Mouse (Mus musculus) lung, embryonic 14.5 days (tissue): Measurements from ENCODE around the gene Jtb. TPM values are rescaled to one million over a fixed set of nuclear protein-coding genes. Genes with fewer than 3 reads are reported as not detected.

ENCODE experiments used
- ATAC-seq: fragments of 200-750 bp; cut with Nextera tagmentation; 2 replicates; pipeline ENCODE4 v1.8.0; 2017; ENCODE audit warnings: mild to moderate bottlenecking, moderate TSS enrichment, moderate library complexity; ENCODE audit not compliant: insufficient read depth
- DNase-seq: peaks from one replicate; pipeline ENCODE4 v3.0.0-alpha.2; 2015
- H3K27ac ChIP-seq: fragments of 300-500 bp; sonication (generic); 2 replicates; pipeline ENCODE4 v1.5.1; 2014; ENCODE audit warnings: low read depth, mild to moderate bottlenecking, moderate library complexity
- H3K27me3 ChIP-seq: fragments of 300-500 bp; sonication (generic); 2 replicates; pipeline ENCODE4 v1.6.1; 2014; ENCODE audit warnings: low read length, control low read depth; ENCODE audit not compliant: insufficient read depth
- H3K36me3 ChIP-seq: fragments of 300-500 bp; sonication (generic); 2 replicates; pipeline ENCODE4 v1.6.1; 2014; ENCODE audit warnings: control low read depth; ENCODE audit not compliant: insufficient read depth
- H3K4me1 ChIP-seq: fragments of 300-500 bp; sonication (generic); 2 replicates; pipeline ENCODE4 v1.6.1; 2014; ENCODE audit warnings: antibody characterized with exemption, control low read depth; ENCODE audit not compliant: insufficient read depth
- H3K4me2 ChIP-seq: fragments of 300-500 bp; sonication (generic); 2 replicates; pipeline ENCODE4 v1.6.1; 2014; ENCODE audit warnings: mild to moderate bottlenecking
- H3K4me3 ChIP-seq: fragments of 300-500 bp; sonication (generic); 2 replicates; pipeline ENCODE4 v1.5.1; 2014; ENCODE audit warnings: low read depth, low read length
- H3K9ac ChIP-seq: fragments of 300-500 bp; sonication (generic); 2 replicates; pipeline ENCODE4 v1.6.1; 2014
- H3K9me3 ChIP-seq: fragments of 300-500 bp; sonication (generic); 2 replicates; pipeline ENCODE4 v1.6.1; 2016; ENCODE audit warnings: low read depth, low read length, control low read depth
- CTCF ChIP-seq: IDR thresholded peaks from 2 replicates; pipeline ENCODE4 v1.5.1; 2016; ENCODE audit warnings: antibody characterized with exemption, low read depth
- WGBS: fragments of 180-500 bp; shearing (Covaris S2); extraction: QIAGEN DNeasy Blood & Tissue Kit; methylation state at CpG from one replicate; pipeline ENCODE4 v1.1.7; 2014; 5-methylcytosine and 5-hydroxymethylcytosine counted together
- polyA plus RNA-seq: library from polyadenylated mRNA; unstranded; fragments of >200 nt; fragmentation: Nextera tagmentation; extraction: Ambion mirVana; gene quantifications from 2 replicates; pipeline ENCODE4 v1.2.1, GENCODE M21; 2014

Gene Jtb
- polyA plus RNA-seq, 1 experiment from 2014 or later = 99.7 TPM

DNA sequence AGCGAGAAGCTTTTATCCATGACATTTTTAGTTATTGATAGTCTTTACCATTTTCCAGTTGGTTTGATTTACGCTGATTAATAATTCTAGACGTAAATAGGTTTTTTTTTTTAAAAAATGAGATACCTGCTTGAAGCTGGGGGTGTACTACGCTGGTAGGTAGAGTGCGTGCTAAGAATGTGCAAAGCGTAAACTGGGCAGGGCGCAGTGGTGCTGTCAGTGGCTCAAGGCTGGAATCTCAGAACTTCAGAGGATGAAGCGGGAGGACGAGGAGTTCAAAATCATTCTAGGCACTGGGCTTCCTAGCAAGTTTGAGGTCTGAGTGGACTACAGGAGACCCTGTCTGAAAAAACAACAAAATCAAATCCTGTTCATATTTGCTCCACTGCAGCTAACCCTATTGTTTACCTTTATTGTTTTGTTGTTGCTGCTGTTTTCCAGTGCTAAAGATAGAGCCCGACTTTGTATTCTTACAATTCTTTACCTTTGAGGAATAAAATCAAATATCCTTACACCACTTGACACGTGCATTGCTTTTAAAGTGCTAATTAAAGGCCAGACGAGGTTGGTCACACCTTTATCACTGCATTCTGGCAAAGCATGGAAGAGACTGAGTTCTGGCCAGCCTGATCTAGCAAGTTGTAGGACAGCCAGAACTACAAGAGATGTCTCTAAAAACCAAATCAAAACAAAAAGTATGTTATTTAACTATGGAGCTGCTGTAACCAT, 17.3 kb upstream of the Jtb start:
- 9% methylated on average over 12 of the region's 12 CpGs for WGBS
- Histone ChIP-seq H3K27me3 (no peaks in the 10 kb centered on the region), H3K4me3 (peak overlapping the region; percentile 71), H3K4me1 (peaks cover 18% of the 10 kb centered on the region), H3K9ac (peak overlapping the region; percentile 50), H3K27ac (peak overlapping the region; percentile 90; the same call in 1 of the 2 replicates), H3K9me3 (no peaks in the 10 kb centered on the region), H3K36me3 (peaks cover 37% of the 10 kb centered on the region), H3K4me2 (peak overlapping the region; percentile 98)
- no peak for TF ChIP-seq CTCF
- DNase-seq (peak; percentile 40), ATAC-seq (peak; percentile 66; the same call in 1 of the 2 replicates)

DNA sequence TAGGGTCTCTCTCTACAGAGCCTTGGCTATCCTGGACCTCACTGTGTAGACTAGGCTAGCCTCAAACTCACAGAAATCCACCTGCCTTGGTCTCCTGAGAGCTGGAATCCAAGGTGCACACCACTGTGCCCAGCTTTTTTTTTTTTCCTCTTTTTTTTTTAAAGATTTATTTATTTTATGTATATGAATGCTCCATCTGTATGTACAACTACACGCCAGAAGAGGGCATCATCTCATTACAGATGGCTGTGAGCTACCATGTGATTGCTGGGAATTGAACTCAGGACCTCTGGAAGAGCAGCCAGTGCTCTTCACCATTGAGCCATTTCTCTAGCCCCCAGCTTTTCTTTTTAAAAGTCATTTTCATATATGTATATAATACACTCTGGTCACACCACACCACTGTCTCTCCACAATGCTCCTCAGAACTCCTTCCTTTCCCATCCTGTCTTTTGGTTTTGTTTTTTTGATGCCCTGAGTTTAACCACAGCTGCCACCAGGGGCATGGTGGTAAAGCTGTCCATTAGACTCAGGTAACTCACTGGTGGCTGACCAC, 15.5 kb upstream of the Jtb start:
- Histone ChIP-seq H3K4me2 (no peak overlapping the region), H3K9me3 (no peaks in the 10 kb centered on the region), H3K36me3 (peaks cover 19% of the 10 kb centered on the region), H3K27me3 (no peaks in the 10 kb centered on the region), H3K4me1 (peaks cover 18% of the 10 kb centered on the region), H3K27ac (no peak overlapping the region), H3K4me3 (no peak overlapping the region), H3K9ac (no peak overlapping the region)
- no peak for ATAC-seq
- WGBS = 21% methylated on average over 1 of the region's 1 CpGs
- TF ChIP-seq CTCF = no peak; the same call in 1 of the 2 replicates
- DNase-seq = no peak

DNA sequence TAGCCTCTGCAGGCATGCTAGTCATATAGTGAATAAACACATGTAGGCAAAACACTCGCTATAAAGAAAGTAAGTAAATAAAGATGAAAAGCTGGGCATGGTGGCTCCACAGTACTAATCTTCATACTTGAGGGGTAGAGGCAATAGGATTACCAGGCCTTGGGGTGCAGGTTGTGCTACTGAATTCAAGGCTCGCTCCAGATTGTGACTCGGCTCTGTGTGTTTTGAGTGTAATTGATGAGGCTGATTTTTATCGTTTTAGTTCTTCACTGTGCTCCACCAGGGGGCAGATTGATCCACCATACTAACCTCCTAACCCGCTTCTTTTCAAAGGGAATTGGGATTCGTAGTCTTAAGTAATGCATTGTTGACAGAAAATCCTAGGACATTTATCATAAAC, 11.3 kb upstream of the Jtb start:
- peak; percentile 68 for TF ChIP-seq CTCF
- 5% methylated on average over 6 of the region's 6 CpGs for WGBS
- 0 out of 2 replicates have a peak, but pooled peaks cover 5% of the 10 kb centered on the region for H3K4me1 ChIP-seq
- H3K4me2 ChIP-seq = peak overlapping the region; percentile 67
- no peaks in the 10 kb centered on the region for H3K9me3 ChIP-seq
- peak; percentile 45; the same call in 1 of the 2 replicates for ATAC-seq
- peak; percentile 77 for DNase-seq
- H3K27me3 ChIP-seq = no peaks in the 10 kb centered on the region
- peak overlapping the region; percentile 53 for H3K4me3 ChIP-seq
- H3K36me3 ChIP-seq = peaks cover 19% of the 10 kb centered on the region
- peak overlapping the region; percentile 72 for H3K9ac ChIP-seq
- H3K27ac ChIP-seq = peak overlapping the region; percentile 93

DNA sequence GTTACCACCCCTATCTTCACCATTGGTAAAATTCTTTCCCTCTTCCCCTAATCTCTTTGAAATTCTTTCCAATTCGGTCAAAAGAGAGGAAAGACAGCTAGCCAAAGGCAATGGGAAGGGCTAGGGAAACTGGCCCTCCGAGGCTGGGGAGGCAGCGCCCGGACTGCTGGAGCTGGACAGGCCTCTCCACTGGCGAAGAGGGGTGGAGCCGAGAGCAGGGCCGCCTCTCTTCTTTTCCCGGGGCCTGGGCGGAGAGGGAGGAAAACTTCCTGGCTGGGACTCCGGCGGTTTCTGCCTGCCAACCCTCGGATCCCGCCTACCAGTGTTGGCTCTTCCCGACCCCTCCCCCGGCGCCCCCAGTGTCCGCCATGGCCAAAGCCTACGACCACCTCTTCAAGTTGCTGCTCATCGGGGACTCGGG, 10.9 kb upstream of the Jtb start:
- Histone ChIP-seq H3K27me3 (no peaks in the 10 kb centered on the region), H3K9ac (peak overlapping the region; percentile 72), H3K36me3 (peaks cover 22% of the 10 kb centered on the region), H3K4me1 (0 out of 2 replicates have a peak, but pooled peaks cover 5% of the 10 kb centered on the region), H3K27ac (peak overlapping the region; percentile 93), H3K4me3 (peak overlapping the region; percentile 53), H3K4me2 (peak overlapping the region; percentile 67), H3K9me3 (no peaks in the 10 kb centered on the region)
- peak; percentile 89 for DNase-seq
- peak; percentile 90 for ATAC-seq
- TF ChIP-seq CTCF = no peak
- WGBS = 0% methylated on average over 16 of the region's 20 CpGs

DNA sequence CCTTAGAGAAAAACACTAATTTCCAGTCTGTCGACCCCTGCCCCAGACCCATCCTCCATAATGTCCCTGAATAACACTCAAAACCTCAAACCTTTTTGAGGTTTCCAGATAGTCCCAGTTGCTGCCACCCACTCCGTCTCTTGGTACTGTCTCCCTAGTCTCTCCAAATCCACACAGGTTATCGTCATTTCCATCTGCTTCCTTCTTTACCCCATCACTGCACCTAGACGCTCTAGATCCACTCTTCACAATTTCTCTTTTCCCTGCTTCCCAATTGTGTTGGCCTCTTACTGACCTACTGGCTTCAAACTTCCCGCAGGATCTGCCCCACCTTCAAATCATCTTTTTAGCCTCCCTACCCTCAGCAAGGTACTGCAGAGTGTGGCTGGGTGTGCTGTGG, 10.3 kb upstream of the Jtb start:
- 11% methylated on average over 5 of the region's 5 CpGs for WGBS
- Histone ChIP-seq H3K9ac (peak overlapping the region; percentile 72), H3K4me3 (peak overlapping the region; percentile 53), H3K9me3 (no peaks in the 10 kb centered on the region), H3K36me3 (peaks cover 27% of the 10 kb centered on the region), H3K4me1 (0 out of 2 replicates have a peak, but pooled peaks cover 5% of the 10 kb centered on the region), H3K4me2 (peak overlapping the region; percentile 67), H3K27me3 (no peaks in the 10 kb centered on the region), H3K27ac (peak overlapping the region; percentile 93)
- ATAC-seq (0 out of 2 replicates have a peak, but pooled peaks have one; percentile 8), DNase-seq (no peak)
- no peak for TF ChIP-seq CTCF

DNA sequence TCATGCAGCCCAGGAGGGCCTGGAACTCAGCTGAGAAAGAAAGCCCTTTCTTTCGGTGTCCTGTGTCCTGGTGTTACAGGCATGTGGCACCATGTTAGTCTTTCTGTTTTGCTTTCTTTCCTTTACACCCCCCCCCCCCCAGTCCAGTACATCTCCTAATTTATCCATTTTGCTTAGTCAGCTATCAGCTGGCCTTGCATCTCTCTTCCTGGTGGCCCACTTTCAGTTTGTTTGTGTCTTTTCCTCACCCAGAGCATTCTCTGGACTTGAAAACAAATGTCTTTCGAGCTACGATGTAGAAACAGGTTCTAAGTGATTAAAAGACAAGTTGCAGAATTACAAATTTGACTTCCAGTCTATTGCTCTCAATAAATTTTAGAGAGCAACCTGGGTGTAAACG, 8.9 kb upstream of the Jtb start:
- no peaks in the 10 kb centered on the region for H3K27me3 ChIP-seq
- no peak overlapping the region for H3K27ac ChIP-seq
- ATAC-seq (no peak), DNase-seq (no peak)
- WGBS = 83% methylated on average over 4 of the region's 4 CpGs
- peaks cover 29% of the 10 kb centered on the region for H3K36me3 ChIP-seq
- H3K4me1 ChIP-seq = 0 out of 2 replicates have a peak, but pooled peaks cover 5% of the 10 kb centered on the region
- H3K4me2 ChIP-seq = peak overlapping the region; percentile 67; the same call in 1 of the 2 replicates
- no peak for TF ChIP-seq CTCF
- no peak overlapping the region for H3K9ac ChIP-seq
- no peak overlapping the region for H3K4me3 ChIP-seq
- no peaks in the 10 kb centered on the region for H3K9me3 ChIP-seq

DNA sequence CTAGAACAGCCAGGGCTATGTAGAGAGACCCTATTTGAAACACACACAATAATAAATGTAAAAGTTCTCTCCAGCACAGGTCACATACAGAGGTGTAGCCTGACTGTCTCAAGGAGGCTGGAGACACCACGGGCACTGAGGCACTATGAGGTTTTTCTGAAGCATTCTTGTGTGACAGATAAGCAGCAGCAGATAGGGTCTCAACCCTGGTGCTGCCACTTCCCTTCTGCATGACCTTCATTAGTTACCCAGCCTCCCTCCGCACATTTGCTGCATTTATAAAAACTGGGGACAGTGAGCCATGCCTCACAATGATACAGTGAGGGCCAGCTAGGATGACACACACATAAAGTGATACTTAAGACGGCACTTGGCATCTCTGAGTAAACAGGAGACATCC, 8.5 kb upstream of the Jtb start:
- no peak for ATAC-seq
- DNase-seq = no peak
- H3K27me3 ChIP-seq = no peaks in the 10 kb centered on the region
- H3K36me3 ChIP-seq = peaks cover 29% of the 10 kb centered on the region
- TF ChIP-seq CTCF = no peak
- no peak overlapping the region for H3K4me2 ChIP-seq
- 56% methylated on average over 3 of the region's 3 CpGs for WGBS
- H3K4me1 ChIP-seq = 0 out of 2 replicates have a peak, but pooled peaks cover 5% of the 10 kb centered on the region
- no peak overlapping the region for H3K4me3 ChIP-seq
- H3K27ac ChIP-seq = no peak overlapping the region
- no peak overlapping the region for H3K9ac ChIP-seq
- no peaks in the 10 kb centered on the region for H3K9me3 ChIP-seq
